Mouse (Mus musculus): ENCODE measurements around the gene Capn2. TPM values are rescaled to one million over a fixed set of nuclear protein-coding genes. Genes with fewer than 3 reads are reported as not detected.
A peak's percentile ranks its signal among the peaks of the same experiment; 100 is the strongest.

Capn2 gene
- polyA plus RNA-seq, 1 experiment from 2014 or later, result 119 TPM

DNA sequence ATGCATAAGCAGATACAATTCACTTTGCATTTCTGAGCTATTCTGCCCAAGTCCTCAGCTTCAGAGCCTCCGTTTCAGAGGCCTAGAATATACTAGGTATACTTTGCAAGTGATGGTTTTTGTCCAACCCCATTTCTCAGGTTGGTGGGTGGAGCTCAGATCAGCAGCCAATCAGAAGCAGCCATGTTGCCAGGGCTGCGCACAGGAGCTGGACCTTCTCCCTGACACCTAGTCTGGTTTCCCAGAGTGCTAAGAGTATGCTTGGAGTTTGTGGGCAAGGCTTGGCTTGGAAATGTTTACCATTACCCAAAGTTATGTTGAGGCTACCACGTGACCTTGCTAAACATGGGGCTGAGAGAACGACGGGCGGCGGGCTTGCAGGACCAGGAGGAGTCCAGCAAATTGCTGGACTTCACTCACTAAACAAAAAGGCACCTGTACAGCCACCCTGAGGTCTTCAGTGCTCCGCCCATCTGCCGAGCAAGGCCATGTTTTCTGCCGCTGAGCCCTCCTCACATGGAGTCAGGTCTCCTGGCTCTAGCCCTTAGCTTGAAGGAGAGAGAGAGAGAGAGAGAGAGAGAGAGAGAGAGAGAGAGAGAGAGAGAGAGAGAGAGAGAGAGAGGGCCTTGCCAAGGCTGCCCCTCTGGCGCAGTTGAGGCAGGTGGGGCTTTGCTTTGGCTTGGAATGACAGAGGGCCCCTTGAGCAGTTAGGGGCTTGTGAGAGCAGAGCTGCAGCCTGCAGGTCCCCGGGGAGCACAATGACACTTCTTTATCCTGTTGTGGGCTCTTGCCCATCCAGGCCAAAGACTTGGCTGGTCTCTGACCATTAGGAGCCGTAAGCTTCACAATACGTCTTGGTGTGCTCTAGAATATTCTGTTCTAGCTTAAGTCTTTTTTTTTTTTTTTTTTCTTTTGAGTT lies 34.2 kb downstream of the Capn2 start:
- Histone ChIP-seq H3K9ac (no peak overlapping the region), H3K4me2 (no peak overlapping the region), H3K9me3 (replicated peaks) (no peaks in the 10 kb centered on the region), H3K27ac (ENCODE audit: poor library complexity, severe bottlenecking) (no peak overlapping the region), H3K4me1 (replicated peaks) (peaks cover 10% of the 10 kb centered on the region), H3K4me3 (no peak overlapping the region), H3K36me3 (peaks cover 95% of the 10 kb centered on the region), H3K27me3 (replicated peaks) (no peaks in the 10 kb centered on the region)
- ATAC-seq (ENCODE audit: insufficient number of reproducible peaks, low FRiP score), result no peak
- WGBS, result 90% methylated on average over 14 of the region's 14 CpGs

DNA sequence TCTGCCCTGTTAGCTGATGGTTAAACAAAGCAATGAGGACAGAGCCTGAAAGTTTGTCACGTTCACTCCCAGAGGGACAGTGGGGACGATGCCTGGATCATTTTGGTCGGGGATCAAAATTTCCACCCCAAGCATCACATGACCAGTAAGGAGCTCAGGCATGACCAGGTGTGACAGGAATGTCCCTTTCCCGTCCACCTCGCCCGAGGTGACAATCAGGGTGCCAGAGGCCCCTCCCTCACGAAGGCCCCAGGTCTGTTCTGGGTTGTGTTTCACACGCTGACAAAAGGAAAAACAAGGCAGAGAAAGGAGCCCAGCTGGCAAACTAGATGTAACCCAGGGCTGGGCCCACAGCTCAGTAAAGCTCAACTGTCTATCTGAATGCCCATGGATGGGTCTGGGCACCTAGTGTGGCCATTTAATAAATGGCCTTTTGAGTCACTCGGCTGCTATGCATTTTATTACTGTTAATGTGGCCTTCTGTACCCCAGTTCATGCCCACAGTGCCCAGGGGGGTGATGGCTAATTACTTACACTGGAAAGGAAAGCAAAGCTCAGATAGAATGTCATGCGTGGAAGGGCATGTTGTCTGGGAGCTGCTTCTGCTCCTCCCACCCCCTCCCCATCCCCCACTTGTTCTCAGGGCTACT lies 35.6 kb downstream of the Capn2 start:
- ATAC-seq (ENCODE audit: insufficient number of reproducible peaks, low FRiP score), result no peak
- WGBS, result 84% methylated on average over 10 of the region's 10 CpGs

DNA sequence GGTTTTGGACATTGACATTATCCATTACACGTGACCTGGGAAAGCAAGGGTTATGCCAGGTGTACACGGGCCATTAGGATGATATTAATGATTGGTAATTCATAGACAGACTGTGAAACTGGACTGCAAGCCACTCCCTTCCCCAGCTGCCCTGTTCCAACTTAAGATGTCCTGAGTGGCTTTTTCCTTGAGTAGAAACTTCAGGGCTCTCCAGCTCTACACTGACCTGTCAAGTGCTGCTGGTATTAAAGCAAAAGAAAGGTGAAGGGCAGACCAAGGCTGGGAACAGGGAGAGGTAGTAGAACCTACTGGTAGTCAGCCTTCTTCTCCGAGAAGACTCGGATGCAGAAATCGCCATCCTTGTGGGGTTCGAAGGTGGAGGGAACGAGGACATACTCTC lies 36.3 kb downstream of the Capn2 start:
- H3K36me3 ChIP-seq, result peaks cover 93% of the 10 kb centered on the region
- no peak for ATAC-seq (ENCODE audit: insufficient number of reproducible peaks, low FRiP score)
- WGBS, result 90% methylated on average over 7 of the region's 7 CpGs
- H3K4me3 ChIP-seq, result no peak overlapping the region
- H3K27me3 ChIP-seq (replicated peaks), result no peaks in the 10 kb centered on the region
- H3K9ac ChIP-seq, result no peak overlapping the region
- no peak overlapping the region for H3K4me2 ChIP-seq
- no peaks in the 10 kb centered on the region for H3K9me3 ChIP-seq (replicated peaks)
- H3K4me1 ChIP-seq (replicated peaks), result peaks cover 10% of the 10 kb centered on the region
- no peak overlapping the region for H3K27ac ChIP-seq (ENCODE audit: poor library complexity, severe bottlenecking)

More for the DNA sequence above, 35.6 kb downstream of the Capn2 start:
- Histone ChIP-seq H3K4me1 (replicated peaks) (peaks cover 10% of the 10 kb centered on the region), H3K4me2 (no peak overlapping the region), H3K27me3 (replicated peaks) (no peaks in the 10 kb centered on the region), H3K27ac (ENCODE audit: poor library complexity, severe bottlenecking) (no peak overlapping the region), H3K9ac (no peak overlapping the region), H3K4me3 (no peak overlapping the region), H3K9me3 (replicated peaks) (no peaks in the 10 kb centered on the region), H3K36me3 (peaks cover 95% of the 10 kb centered on the region)

DNA sequence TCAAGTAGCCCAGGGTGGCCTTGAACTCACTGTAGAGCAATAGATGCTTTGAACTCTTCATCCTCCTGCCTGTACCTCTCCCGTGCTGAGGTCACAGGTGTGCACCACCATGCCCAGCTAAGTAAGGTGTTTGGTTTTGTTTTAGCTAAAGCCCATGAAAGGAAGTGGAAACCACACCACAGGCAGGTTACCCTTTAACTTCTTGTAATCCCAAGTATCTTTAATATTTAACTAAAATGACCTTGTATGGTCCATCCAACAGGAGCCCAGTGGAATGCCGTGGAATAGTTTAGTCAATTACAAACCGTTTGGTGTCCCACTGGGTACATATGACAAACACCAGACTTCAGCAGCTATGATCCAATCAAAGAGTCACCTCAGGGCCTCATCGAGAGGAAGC lies 38.5 kb downstream of the Capn2 start:
- H3K4me1 ChIP-seq (replicated peaks), result peaks cover 10% of the 10 kb centered on the region
- H3K4me2 ChIP-seq, result no peak overlapping the region
- H3K27ac ChIP-seq (ENCODE audit: poor library complexity, severe bottlenecking), result no peak overlapping the region
- no peak for ATAC-seq (ENCODE audit: insufficient number of reproducible peaks, low FRiP score)
- H3K9me3 ChIP-seq (replicated peaks), result no peaks in the 10 kb centered on the region
- 77% methylated on average over 4 of the region's 4 CpGs for WGBS
- H3K4me3 ChIP-seq, result no peak overlapping the region
- peaks cover 93% of the 10 kb centered on the region for H3K36me3 ChIP-seq
- H3K9ac ChIP-seq, result no peak overlapping the region
- H3K27me3 ChIP-seq (replicated peaks), result no peaks in the 10 kb centered on the region

DNA sequence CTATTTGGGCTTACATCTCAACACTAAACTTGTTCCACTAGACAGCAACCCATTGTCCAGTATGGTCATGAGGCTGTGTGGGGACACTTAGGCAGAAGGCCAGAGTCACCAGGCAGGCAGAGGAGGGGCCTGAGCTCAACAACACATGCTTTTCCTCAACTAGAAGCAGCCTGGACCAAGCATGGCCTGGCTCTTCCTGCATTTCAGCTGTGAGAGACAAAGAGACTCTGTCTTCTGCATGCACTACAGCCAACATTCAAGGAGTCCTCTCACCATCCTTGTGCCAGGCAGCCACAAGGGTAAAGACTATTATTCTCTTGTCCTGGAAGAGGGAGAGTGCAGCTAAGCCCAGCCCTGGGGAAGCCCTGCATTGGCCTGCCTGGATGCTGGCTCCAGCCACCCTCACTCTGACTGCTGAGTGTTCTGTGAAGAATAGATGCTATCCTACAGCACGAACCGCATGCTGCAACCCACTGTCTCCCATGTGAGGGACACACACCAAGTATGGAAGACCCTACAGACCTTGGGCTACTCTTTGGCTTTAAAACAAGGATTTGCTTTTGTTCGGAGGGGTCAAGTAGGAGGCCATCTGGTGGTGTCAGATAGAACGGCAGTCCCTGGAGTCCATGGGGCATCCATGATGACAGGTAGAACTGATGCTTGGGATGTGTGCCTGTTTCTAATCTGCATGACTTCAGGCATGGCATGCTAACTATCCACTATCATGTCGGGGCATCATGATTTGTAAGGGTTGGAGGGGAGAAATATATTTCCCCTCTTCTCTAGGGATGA lies 42.2 kb downstream of the Capn2 start:
- no peak for ATAC-seq (ENCODE audit: insufficient number of reproducible peaks, low FRiP score)
- peaks cover 9% of the 10 kb centered on the region for H3K4me1 ChIP-seq (replicated peaks)
- no peaks in the 10 kb centered on the region for H3K27me3 ChIP-seq (replicated peaks)
- no peak overlapping the region for H3K27ac ChIP-seq (ENCODE audit: poor library complexity, severe bottlenecking)
- peaks cover 93% of the 10 kb centered on the region for H3K36me3 ChIP-seq
- WGBS, result 86% methylated on average over 5 of the region's 5 CpGs
- H3K9ac ChIP-seq, result no peak overlapping the region
- H3K4me2 ChIP-seq, result no peak overlapping the region
- H3K4me3 ChIP-seq, result no peak overlapping the region
- no peaks in the 10 kb centered on the region for H3K9me3 ChIP-seq (replicated peaks)

DNA sequence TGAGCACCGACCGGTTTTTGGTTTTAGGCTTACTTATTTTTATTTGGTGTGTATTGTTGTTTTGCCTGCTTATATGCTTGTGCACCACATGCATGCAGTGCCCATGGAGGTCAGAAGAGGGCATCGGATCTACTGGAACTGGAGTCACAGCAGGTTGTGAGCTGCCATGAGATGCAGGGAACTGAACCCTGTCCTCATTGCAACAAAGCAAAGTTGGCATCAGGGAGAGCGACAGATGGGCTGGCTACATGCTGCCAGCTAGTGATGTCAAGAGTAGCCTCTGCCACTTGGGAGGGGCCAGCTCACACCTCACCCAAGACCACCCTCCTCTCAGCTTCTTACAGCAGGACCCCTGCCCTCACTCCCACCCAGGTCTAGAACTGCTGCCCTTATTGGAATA lies 51.4 kb downstream of the Capn2 start:
- H3K27ac ChIP-seq (ENCODE audit: poor library complexity, severe bottlenecking), result no peak overlapping the region
- H3K4me2 ChIP-seq, result no peak overlapping the region
- peaks cover 54% of the 10 kb centered on the region for H3K36me3 ChIP-seq
- no peak overlapping the region for H3K4me3 ChIP-seq
- H3K9me3 ChIP-seq (replicated peaks), result no peaks in the 10 kb centered on the region
- no peak overlapping the region for H3K9ac ChIP-seq
- no peak for ATAC-seq (ENCODE audit: insufficient number of reproducible peaks, low FRiP score)
- H3K4me1 ChIP-seq (replicated peaks), result peaks cover 10% of the 10 kb centered on the region
- WGBS, result 88% methylated on average over 4 of the region's 4 CpGs
- H3K27me3 ChIP-seq (replicated peaks), result no peaks in the 10 kb centered on the region

DNA sequence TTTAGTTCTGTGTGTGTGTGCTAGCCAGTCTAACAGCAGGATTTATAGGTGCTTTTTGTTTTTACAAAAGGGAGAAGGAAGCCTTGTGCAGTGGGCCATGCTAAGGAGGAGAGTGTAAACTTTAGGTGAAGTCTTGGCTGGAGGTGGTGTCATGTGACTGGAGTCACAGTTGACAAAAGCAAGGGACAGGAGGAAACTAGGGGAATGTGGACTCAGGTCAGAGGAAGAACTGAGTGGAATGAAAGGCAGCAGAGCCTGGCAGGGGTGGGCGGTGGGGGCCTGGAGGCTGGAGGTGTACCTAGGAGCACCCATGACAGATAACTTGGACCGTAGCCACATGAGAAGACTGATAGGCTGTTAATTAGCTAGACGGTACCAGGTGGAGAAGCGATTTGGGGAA lies 52.1 kb downstream of the Capn2 start:
- no peak for ATAC-seq (ENCODE audit: insufficient number of reproducible peaks, low FRiP score)
- Histone ChIP-seq H3K4me3 (no peak overlapping the region), H3K4me2 (no peak overlapping the region), H3K4me1 (replicated peaks) (peaks cover 12% of the 10 kb centered on the region), H3K27ac (ENCODE audit: poor library complexity, severe bottlenecking) (no peak overlapping the region), H3K27me3 (replicated peaks) (no peaks in the 10 kb centered on the region), H3K36me3 (peaks cover 48% of the 10 kb centered on the region), H3K9me3 (replicated peaks) (no peaks in the 10 kb centered on the region), H3K9ac (no peak overlapping the region)
- 62% methylated on average over 4 of the region's 4 CpGs for WGBS

DNA sequence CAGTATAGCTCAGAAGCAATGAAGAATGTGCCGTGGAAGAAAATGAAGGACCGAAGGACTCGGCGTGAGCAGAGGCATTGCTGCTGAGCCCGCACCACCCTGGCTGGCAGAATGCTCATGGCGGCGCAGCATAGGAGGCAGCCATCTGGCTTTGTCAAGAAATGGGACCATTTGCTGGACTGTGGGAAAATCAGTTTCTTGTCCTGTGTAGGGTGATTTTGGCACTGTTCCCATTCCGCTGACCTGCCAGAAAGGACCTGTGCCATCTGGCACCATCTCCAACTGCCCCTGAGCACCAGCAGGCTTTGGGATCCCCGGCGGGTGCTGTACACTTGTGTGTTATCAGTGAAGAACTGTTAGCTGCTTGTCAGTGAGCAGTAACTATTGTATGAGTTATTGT lies 55.6 kb downstream of the Capn2 start:
- 82% methylated on average over 10 of the region's 10 CpGs for WGBS
- Histone ChIP-seq H3K4me3 (no peak overlapping the region), H3K36me3 (peaks cover 34% of the 10 kb centered on the region), H3K27ac (ENCODE audit: poor library complexity, severe bottlenecking) (peak overlapping the region; percentile 13; the same call in 1 of the 2 replicates), H3K4me1 (replicated peaks) (peaks cover 12% of the 10 kb centered on the region), H3K27me3 (replicated peaks) (no peaks in the 10 kb centered on the region), H3K9ac (no peak overlapping the region), H3K9me3 (replicated peaks) (no peaks in the 10 kb centered on the region), H3K4me2 (no peak overlapping the region)
- ATAC-seq (ENCODE audit: insufficient number of reproducible peaks, low FRiP score), result no peak

DNA sequence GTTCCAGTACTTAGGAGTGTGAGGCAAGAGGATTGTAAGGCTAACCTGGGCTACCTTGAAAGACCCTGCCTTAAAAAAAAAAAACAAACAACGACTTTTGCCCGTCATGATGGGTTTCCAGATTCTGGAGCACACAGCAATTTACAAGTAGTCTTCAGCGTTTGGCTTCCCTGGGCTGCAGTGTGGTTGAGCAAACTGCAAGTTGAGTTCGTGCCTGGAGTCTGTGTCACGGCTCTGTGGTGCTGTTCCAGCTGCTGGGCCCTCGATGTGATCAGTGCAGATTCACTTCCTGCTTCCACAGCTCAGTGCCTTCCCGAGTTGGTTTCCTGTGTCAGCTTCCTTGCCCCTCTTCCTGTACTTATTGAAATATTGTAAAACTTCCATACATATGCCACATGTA lies 56.1 kb downstream of the Capn2 start:
- no peak overlapping the region for H3K4me2 ChIP-seq
- no peak overlapping the region for H3K4me3 ChIP-seq
- peaks cover 35% of the 10 kb centered on the region for H3K36me3 ChIP-seq
- H3K9ac ChIP-seq, result no peak overlapping the region
- 51% methylated on average over 7 of the region's 7 CpGs for WGBS
- H3K27ac ChIP-seq (ENCODE audit: poor library complexity, severe bottlenecking), result no peak overlapping the region
- ATAC-seq (ENCODE audit: insufficient number of reproducible peaks, low FRiP score), result no peak
- peaks cover 12% of the 10 kb centered on the region for H3K4me1 ChIP-seq (replicated peaks)
- H3K27me3 ChIP-seq (replicated peaks), result no peaks in the 10 kb centered on the region
- H3K9me3 ChIP-seq (replicated peaks), result no peaks in the 10 kb centered on the region

DNA sequence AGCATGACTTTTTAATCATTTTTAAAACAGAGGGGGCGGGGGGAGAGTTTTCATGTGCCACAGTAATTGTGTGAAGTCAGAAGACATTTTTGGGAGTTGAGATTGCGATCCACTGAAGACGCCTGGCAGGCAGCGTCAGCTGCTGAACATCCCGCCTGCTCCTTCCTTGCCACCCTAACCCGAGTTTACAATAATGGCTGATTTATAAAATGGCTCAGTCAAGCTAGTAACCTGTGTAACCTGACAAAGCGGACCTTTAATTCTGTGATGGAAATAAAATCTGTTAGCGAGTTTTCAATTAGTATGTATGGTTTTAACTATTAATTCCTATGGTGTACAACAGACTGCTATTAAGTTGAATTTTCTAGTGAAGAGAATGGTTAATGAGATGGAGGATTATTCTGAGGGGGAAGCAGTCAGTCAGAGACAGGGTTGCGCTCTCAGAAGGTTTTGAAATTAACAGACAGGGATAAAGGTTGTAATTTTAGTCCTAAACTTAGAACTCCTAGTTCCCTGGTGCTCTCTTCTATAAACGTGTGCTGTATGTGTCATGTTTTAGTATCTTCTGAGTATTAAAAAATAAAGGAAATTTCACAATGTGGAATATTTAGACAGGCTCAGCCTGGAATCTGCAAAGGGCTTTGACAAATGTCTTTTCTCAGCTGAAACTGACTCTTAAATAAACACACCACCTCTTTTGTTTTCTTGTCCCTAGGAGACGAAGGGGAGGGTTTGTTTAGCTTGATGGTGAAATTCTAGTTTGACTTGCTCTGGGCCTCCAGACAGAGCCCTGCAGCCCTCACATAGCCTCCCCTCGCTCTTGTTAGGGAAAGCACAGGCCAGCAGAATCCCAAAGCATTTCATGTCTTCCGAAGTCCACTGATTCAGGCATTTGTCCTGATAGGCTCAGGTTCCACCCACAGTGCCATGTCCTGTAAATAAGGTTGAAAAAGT lies 56.8 kb downstream of the Capn2 start:
- Histone ChIP-seq H3K4me1 (replicated peaks) (peaks cover 15% of the 10 kb centered on the region), H3K9me3 (replicated peaks) (no peaks in the 10 kb centered on the region), H3K36me3 (peaks cover 35% of the 10 kb centered on the region), H3K4me2 (no peak overlapping the region), H3K9ac (no peak overlapping the region), H3K27ac (ENCODE audit: poor library complexity, severe bottlenecking) (no peak overlapping the region), H3K27me3 (replicated peaks) (no peaks in the 10 kb centered on the region), H3K4me3 (no peak overlapping the region)
- WGBS, result 70% methylated on average over 13 of the region's 13 CpGs
- ATAC-seq (ENCODE audit: insufficient number of reproducible peaks, low FRiP score), result no peak

Measured in heart, embryonic 12.5 days (tissue).